Mouse (Mus musculus): ENCODE results near the gene Aif1.

GRCm38 (mm10) chr17:35205380-35205769, 29.5 kb upstream of the Aif1 start:
- TF ChIP-seq FLI1 (IDR thresholded peaks at IDR 0.05; ENCODE audit: low read length), result no peak
- TF ChIP-seq GATA1 (IDR thresholded peaks at IDR 0.05; ENCODE audit: borderline replicate concordance, low read length), result no peak

Data from megakaryocyte, embryonic 14.5 days (primary cell).